Mouse (Mus musculus): ENCODE measurements around the gene Hist2h2be.
"Not testable (repeated sequence)": the region's sequence is repeated elsewhere in the genome, so short reads cannot be mapped to it uniquely, and the experiment has no call there.

Hist2h2be gene

GRCm38 (mm10) chr3:96198601-96199251 lies 22.2 kb upstream of the Hist2h2be start:
- DNase-seq (ENCODE audit: low read depth, low spot score), result not testable (repeated sequence)

- DNase-seq (ENCODE audit: low read depth, low spot score), result no peak
Observed at GRCm38 (mm10) chr3:96199731-96200130, 21.2 kb upstream of the Hist2h2be start.

- DNase-seq (ENCODE audit: low read depth, low spot score), result peak; percentile 53
Observed at GRCm38 (mm10) chr3:96207819-96208218, 13.1 kb upstream of the Hist2h2be start.

- DNase-seq (ENCODE audit: low read depth, low spot score), result no peak
Observed at GRCm38 (mm10) chr3:96209242-96209641, 11.7 kb upstream of the Hist2h2be start.

- DNase-seq (ENCODE audit: low read depth, low spot score), result no peak
Observed at GRCm38 (mm10) chr3:96219191-96219641, 1.7 kb upstream of the Hist2h2be start.

GRCm38 (mm10) chr3:96219661-96220130 lies 1.2 kb upstream of the Hist2h2be start, which contains the start of the genes Bola1 and Hist2h2ab:
TSS of gene Bola1 (minus strand) at chr3:96219709.
TSS of gene Hist2h2ab (plus strand) at chr3:96219865.
- DNase-seq (ENCODE audit: low read depth, low spot score), result peak; percentile 92

- peak; percentile 72 for DNase-seq (ENCODE audit: low read depth, low spot score)
Observed at GRCm38 (mm10) chr3:96220131-96220764, 671 bp upstream of the Hist2h2be start.

- DNase-seq (ENCODE audit: low read depth, low spot score), result no peak
Observed at GRCm38 (mm10) chr3:96221640-96222038, 720 bp downstream of the Hist2h2be start.

- DNase-seq (ENCODE audit: low read depth, low spot score), result no peak
Observed at GRCm38 (mm10) chr3:96222774-96223173, 1.9 kb downstream of the Hist2h2be start.

GRCm38 (mm10) chr3:96225421-96225820 lies 4.5 kb downstream of the Hist2h2be start:
- DNase-seq (ENCODE audit: low read depth, low spot score), result no peak

GRCm38 (mm10) chr3:96226695-96227648 lies 6.1 kb downstream of the Hist2h2be start:
- DNase-seq (ENCODE audit: low read depth, low spot score), result peak; percentile 96

- DNase-seq (ENCODE audit: low read depth, low spot score), result no peak
Observed at GRCm38 (mm10) chr3:96228828-96229227, 7.9 kb downstream of the Hist2h2be start.

GRCm38 (mm10) chr3:96230404-96230803 lies 9.5 kb downstream of the Hist2h2be start:
- no peak for DNase-seq (ENCODE audit: low read depth, low spot score)

GRCm38 (mm10) chr3:96230910-96231757 lies 10.2 kb downstream of the Hist2h2be start:
- DNase-seq (ENCODE audit: low read depth, low spot score), result no peak

- no peak for DNase-seq (ENCODE audit: low read depth, low spot score)
Observed at GRCm38 (mm10) chr3:96231758-96232120, 10.8 kb downstream of the Hist2h2be start.

GRCm38 (mm10) chr3:96234914-96235313 lies 14.0 kb downstream of the Hist2h2be start:
- no peak for DNase-seq (ENCODE audit: low read depth, low spot score)

GRCm38 (mm10) chr3:96235836-96236235 lies 14.9 kb downstream of the Hist2h2be start:
- no peak for DNase-seq (ENCODE audit: low read depth, low spot score)

GRCm38 (mm10) chr3:96236834-96237334 lies 16.0 kb downstream of the Hist2h2be start:
- no peak for DNase-seq (ENCODE audit: low read depth, low spot score)

- DNase-seq (ENCODE audit: low read depth, low spot score), result peak; percentile 62
Observed at GRCm38 (mm10) chr3:96237335-96237903, 16.5 kb downstream of the Hist2h2be start.

GRCm38 (mm10) chr3:96237904-96238511 lies 17.1 kb downstream of the Hist2h2be start:
- DNase-seq (ENCODE audit: low read depth, low spot score), result peak; percentile 81
